Mouse (Mus musculus): Measurements from ENCODE around the gene Malrd1.
"Not testable (repeated sequence)": the region's sequence is repeated elsewhere in the genome, so short reads cannot be mapped to it uniquely, and the experiment has no call there.

The Malrd1 gene

DNA sequence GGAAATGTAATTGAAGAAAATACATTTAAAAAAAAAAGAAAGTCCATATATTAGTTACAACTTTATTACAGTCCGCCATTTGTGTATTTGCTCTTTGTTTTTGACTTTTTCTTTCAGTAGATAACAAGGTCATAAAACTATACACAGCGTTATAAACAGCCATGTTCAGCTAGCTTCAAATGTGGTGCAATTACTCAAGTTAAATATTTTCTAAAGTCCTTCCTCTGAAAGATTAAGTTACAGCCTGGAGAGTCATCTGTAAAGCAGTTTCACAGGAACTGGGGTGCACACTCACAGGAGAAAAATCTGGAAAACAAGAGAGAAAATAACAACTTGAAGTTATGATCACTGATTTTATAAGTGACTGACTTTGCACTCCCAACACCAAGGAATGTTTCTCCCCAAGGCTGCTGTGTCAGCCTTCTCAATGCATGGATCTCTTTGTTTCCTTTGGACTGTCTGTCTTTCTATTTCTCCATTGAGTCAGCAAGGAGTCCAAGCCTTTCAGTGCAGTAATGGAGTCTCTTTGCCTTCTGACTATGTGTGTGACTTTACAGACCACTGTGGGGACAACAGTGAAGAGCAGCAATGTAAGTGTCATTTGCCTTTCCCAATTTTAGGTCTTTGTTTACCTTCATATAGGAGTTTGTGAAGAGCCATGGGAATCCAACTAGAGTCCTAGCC, at the start of gene Malrd1:
TSS of gene Malrd1 (plus strand) at position 239 of the 684 bp plus-strand sequence.
- DNase-seq = no peak

DNA sequence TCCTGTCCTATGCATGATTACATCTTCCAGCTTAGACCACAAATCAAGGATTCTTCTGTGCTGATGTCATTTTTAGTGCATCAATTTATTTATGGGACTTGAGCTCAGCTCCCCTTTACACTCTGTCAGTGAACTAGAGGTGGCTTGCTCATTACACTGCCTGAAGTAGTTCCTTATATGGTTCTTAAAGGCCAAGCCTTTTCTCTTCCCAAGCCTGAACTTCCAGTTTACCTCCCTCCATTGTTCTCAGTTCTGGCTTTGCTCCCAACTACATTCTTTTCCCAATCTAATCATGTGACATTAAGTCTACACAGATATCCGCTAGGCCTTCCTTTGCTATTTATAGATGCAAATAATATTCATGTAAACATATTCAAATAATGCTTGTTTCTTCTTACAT, 12.4 kb downstream of the Malrd1 start:
- DNase-seq = no peak

DNA sequence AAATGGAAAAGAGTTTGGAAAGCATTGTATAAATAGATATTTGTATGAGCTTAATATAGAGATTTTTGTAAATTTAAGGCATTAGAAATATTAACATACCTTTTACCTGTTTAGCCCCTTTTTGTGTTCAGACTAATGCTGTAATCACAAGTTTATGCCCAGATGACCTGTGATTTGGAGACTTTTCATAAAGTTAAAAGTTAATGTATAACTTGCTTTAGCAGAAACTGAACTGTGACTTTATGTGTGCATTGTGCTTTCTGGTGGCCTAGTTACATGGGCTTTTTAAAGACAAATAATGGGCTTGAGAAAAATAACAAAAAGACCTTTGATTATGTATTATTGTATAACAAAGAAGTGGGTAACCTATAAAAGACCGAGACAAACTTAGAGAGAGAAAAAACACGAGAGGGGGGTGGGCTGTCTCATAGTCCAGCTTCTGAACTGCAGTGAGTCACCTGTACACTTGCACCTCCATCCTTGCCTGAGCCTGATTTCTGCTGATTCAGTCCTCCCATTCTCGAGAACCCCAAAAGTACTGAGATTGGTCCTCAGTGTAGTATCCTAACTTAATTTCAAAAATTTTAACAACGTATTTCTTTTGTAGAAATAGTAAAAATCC, 87.2 kb downstream of the Malrd1 start:
- no peak for DNase-seq

DNA sequence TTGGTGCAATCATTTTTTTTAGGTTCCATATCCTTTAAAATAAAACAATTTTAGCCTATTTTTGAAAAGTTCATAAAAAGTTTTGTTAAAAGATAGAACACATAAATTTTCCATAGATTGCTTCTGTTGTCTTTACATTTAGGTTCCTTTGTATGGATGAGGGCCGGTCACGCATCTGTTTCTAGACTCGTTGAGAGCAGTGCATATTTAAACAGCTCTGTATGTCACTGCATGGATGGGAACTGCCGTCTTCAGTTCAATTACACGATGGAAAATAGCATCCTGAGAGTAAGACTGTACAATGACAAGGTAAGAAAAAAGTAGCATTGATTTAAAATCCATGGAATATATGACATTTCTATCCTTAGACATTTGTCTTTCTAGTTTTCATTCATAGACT, 87.7 kb downstream of the Malrd1 start:
- DNase-seq = no peak

DNA sequence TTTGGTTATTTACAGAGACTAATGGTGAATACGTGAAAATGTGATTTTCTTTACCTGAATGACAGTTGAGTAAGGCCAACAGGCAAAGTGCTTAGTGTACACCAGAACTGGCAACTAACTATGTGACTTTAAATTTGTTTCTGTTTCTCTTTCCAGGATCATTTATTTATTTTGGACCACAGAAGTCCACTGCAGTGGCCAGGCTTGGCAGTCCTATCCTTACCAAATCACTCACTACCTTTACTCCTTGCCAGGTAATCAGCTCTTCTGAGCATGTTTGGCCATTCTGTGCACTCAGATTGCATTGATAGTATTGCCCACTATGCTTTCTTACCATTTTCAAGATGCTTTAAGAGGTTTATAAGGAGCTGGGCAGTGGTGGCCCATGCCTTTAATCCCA, 109.5 kb downstream of the Malrd1 start:
- DNase-seq = no peak

DNA sequence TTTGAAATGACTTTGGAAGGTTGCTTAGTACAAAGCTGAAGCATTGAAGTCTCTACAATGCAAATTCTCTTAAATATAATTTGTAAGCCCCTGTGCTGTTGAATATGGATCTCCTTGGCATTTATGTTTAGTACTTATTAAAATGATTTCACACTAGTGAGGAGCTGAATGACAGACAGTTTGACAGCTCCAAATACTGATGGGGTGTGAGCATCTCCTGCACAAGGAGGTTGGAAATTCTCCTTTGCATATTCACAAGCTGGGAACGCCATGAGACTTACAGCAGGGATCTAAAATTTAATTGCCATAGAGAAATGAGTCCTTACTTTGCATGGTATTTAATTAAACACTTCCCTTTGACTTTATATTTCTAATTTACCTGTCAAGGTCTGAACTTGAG, 117.6 kb downstream of the Malrd1 start:
- DNase-seq = no peak

DNA sequence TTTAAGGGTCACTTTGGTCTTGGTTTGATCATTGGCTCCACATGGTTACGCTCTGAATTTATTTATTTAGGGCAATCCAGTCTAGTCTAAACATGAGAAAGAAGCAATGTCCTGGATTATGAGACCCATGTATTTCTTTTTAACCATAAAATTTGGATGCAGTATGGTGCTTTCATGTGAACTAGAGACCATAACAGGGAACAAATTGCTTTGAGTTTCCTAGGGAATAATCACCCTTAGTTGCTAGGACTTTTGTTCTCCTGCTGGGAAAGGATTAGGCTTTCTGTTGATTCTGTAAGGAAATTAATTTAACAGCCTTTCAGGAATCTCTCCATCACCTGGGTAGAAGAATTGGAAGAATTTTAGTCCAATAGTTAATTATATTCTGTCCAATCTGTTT, 130.1 kb downstream of the Malrd1 start:
- DNase-seq = no peak

DNA sequence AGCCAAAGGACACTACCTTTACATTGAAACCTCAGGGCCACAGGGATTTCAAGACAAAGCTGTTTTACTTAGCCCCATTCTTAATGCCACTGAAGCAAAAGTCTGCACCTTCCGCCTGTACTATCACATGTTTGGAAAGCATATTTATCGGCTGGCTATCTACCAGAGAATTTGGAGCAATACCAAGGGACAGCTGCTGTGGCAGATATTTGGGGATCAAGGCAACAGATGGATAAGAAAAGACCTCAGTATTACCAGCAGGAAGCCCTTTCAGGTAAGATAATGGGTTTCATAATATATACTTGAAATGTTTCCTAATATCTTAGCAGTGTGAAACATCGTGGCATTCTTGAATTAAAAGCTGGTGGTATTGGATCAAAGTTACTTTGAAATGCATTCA, 176.7 kb downstream of the Malrd1 start:
- no peak for DNase-seq

DNA sequence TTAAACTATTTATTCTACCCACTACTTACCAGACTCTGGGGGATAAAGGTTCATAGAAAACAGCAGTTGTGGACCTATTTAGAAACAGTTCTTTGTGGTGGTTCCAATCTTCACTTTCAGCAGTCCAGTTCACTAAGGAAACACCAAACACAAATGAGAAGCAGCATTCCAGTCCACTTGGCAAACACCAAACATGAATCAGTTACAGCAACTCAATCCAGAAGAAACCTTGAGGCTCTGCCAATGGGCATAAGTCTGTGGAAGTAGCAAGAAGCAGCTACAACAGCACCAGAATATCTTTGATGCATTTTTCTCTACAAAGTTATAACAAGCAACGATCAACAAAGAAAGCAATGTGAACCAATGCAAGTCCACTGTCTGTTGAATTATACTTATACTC, 214.7 kb downstream of the Malrd1 start:
- DNase-seq = no peak

DNA sequence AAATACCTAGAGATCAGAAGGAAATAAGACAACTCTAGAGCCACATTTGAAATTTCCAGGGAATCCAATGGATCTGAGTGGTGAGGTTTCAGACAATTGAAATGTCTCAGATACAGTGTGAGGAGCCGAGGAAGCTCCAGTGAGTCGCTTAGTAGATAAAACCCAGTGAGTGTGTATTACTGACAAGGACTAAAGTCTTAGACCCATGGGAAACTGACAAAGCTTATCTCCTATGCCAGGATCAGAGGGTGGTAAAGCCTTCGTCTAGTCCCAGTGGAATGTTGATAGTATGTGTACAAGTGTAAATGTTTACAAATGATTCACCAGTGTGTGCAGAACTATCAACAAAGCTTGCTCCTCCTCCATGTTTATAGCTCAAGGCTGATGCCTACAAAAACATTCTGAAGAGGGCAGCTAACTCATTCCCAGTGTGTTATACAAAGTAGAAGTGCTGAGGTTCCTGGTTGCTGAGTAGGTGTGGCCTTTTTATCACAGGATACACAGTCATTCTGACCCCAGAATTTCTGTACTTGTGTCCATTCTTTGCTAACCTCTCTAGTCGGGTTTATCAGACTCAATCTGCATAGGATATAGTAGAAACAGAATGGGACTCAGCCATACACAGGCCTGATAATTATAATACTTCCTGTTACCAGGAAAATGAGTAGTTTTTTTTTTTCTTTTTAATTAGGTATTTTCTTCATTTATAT, 218.9 kb downstream of the Malrd1 start:
- DNase-seq = no peak

DNA sequence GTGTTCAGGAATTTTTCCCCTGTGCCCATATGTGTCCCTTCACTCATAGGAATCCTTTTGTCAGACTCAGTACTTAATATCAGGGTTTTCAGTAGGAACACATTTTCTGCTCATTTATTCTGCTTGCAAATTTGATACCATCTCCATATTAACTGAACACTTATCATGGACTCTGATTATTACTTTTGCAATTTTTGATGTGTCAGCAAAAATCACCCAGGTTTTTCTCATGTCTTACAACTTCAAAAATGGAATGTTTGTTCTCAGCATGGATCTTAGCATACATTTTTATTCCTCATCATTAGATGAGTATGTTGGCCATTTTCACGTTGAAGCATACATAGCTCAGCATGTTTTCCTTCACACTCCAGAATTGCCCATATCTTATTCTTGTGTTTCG, 258.5 kb downstream of the Malrd1 start:
- no peak for DNase-seq

DNA sequence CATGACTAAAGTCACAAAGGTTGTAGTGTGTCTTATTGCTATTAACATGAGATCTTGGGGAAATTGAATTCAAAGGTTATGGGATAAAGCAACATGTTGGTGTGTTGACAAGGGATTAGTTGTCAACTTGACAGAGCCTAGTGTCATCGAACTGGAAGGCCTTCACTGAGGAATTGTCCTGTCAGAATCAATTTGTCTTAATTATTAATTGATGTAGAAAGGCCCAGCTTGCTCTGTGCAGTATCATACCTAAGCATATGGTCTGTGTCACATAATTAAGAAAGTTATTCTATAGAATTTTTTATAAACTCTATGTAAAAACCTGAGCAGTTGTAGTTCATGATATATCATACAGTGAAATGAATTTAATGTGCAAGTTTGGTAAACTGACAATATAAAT, 289.4 kb downstream of the Malrd1 start:
- no peak for DNase-seq

DNA sequence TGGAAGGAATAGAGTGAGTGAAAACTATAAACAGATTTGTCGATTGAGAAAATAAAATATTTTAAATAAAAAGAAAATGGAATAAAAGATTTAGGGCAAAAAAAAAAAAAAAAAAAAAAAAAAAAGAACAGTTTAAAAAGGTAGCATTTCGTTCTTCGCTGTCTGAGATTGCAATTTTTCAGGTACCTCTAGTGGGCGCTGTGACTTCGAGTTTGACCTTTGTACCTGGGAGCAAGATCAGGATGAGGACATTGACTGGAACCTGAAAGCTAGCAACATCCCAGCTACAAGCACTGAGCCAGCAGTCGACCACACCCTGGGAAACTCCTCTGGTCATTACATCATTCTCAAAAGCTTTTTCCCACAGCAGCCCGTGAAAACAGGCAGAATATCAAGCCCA, 343.1 kb downstream of the Malrd1 start:
- DNase-seq = no peak

DNA sequence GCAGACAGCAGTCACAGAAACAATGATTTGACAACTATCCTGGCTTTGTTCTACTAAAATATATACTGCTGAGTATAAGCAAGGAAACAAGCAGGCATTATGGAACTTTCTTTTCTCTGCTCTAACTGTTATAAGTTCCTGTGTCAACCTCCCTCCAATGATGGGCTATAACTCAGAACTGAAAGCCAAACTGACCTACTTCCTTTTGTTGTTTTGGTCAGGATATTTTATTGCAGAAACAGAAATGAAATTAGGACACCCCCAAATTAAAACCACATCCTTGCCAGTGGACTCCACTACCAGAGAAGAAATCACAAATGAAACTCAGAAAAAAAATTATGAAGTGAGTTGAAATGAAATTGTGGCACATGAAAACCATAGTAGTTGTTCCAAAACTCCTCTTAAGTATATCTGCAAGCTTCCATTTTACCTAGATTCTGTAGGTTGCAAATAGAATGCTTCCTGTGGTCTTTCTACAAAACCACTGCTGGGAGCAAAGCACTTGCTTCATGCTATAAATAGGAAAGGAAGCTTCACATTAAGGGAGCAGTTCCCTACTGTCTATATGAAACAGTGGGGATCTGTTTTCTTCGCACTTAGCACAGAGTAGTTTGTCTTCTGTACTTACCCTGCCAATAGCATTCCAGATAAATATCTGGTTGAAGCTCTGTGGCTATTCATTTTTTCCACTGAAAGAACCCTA, 367.3 kb downstream of the Malrd1 start:
- no peak for DNase-seq

DNA sequence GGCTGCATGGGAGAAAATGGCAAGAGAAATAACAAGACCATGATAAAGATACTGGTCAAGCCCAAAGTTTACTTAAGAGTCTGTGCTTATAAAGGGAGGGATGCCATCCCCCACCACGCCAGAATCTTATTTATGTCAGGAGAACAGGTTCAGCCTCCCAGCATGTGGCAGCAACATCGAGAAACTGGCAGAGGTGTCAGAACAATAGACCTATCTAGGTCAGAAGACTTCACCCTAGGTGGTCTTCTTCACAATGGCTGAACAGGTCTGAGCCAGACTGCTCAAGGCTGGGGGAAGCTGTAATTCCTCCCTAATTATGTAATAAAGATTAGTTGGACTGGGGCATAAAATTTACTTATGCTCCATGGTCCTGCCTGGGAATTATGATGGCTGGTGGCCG, 399.2 kb downstream of the Malrd1 start:
- DNase-seq = no peak

DNA sequence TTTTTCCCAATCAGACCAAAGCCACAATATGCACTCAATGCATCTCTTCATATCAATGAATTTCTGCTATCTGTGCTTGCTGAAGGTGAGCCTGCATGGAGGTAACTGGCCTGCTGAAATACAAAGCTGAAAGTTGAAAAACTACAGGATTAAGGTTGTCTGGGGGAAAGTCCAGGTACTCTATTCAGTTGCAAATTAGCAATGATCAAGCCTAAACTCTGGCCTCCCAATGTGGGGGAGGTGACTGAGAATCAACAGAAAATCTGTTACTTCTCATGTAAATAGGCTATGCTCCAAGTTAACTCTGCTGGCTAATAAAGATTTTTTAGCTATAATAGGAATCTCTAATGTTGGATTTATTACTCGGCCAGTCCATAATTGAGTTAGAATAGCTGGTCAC, 399.8 kb downstream of the Malrd1 start:
- DNase-seq = no peak

DNA sequence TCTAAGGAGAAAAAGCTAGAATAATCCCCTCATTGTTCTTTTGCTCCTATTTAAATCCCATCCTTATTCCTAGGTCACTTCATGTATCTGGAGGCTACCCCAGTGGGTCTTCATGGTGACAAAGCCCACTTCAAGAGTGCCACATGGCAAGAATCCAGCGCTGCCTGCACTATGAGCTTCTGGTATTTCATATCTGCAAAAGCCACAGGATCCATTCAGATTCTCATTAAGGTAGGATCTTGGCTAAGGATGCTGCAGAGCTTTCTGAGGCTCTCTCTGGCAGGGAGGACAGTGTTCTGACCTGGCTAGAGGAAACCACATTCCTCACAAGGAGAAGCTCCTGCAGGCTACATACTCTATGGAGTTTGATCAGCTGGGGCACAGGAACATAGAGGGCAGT, 405.2 kb downstream of the Malrd1 start:
- no peak for DNase-seq

DNA sequence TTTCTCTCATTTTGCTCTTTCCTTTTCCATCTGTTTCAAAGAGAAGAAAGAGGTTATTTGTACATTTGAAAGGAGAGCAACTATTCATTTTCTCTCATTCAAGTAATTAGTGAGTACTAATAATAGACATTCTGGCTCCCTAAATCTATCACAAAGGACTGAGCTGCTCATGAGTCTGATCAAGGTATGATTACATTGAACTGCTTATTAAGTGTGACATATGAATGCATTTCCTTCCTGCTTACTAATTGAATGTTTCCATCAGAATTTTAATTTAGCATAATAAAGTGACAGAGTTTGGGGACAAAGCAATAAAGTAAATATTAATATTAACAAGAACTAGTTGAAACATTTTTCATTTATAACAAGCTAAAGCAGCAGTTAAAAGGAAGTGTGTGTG, 405.6 kb downstream of the Malrd1 start:
- no peak for DNase-seq

DNA sequence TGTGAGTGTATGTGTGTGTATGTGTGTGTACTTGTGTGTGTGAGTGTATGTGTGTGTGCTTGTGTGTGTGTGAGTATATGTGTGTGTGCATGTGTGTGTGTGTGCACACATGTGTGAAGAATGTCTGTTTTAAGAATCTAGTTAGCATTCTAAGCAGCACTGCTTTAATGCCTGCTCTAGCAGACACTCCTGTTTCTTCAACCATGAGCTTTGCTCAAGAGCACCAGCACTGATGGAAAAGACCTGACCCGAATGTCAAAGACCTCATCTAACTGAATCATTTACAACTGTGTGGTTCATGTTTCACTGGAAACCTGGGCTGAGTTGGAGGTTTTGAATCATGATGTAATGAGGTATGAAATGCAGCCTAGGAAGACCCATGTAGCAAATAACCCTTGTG, 406.1 kb downstream of the Malrd1 start:
- no peak for DNase-seq

DNA sequence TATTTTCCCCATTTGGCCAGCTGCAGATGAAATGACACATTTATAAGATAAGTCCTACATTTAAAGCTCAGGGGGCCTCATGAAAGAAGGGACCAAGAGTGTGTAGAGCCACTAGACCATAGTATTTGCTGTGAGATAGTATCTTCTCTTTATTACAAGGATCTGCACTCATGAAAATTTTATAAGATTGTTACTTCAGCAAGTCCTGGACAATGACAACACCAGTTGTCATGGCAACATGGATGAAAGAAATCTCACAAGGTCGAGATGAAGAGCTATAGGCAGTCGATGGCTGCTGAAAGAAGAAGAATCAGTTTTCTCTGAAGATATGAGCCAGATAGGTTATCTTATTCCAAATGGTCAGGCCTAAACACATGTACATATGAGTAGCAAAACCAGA, 476.6 kb downstream of the Malrd1 start:
- DNase-seq = no peak

DNA sequence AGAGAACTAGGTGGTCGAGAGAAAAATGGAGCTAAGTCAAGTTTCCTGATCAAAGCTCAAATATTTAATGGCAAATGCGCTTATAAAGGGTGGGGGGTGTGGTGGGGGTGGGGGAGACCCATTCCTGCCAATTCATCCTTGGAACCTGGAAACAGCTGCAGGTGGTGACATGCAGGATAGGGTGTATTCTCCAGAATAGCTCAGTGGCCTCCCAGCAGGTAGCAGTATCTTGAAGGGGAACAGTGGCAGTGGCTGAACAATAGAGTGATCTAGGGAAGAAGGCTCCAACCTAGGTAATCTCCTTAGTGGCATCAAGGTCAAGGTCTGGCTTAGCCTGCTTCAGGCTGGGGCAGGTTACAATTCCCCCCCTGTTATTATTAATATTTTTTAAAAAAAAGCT, 490.8 kb downstream of the Malrd1 start:
- DNase-seq = not testable (repeated sequence)

DNA sequence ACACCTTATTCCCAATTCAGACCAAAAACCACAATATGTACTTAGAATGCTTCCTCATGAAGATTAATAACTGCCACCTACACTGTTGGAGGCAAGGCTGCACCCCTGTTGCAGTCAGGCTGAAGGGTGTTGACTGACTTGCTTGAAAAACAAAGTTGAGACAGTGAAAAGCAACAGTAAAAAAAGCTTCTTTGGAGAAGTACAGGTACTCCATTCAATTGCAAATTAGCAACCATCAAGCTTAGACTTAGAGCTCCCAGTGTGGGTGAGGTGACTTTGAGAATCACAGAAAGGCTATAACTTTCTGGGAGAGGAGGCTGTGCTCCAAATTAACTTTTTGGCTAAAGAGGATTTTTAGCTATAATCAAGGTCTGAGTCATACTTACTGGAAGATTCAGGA, 491.4 kb downstream of the Malrd1 start:
- not testable (repeated sequence) for DNase-seq

DNA sequence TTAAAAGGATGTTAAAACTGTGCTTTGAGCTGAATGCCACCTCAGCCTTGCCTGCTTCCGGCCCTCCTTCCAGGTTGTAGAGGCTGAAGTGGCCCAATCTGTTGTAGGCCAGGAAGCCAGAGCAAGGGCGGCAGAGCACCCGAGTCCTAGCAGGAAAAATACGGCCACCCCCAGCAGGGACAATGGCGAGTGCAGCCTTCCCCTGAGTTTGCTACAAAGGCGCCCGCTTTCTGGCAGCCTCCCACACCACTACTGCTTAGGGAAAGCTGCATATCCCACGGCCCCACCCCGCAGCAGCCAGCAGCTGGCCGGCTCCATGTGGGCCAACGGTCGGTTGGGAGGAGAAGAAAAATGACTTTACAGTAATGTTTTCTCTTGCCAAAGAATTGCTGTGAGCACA, 503.5 kb downstream of the Malrd1 start:
- no peak for DNase-seq

DNA sequence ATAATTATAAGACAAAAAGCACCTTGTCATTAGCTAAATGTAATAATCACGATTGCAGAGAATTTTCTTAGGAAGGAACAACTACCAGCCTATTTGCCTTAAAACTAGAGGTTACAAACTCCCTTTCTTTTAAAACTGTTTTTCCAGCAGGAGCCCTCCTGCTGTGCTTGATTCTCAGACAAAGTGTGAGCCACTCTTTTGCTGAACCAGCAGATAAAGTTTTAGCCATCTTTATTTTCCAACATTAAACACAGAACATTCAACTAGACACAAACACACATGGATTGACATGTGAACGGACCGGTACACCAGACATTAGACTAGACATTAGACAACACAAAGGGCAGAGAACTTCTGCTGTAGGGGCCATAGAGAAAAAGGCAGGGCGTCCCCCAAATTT, 505.3 kb downstream of the Malrd1 start:
- no peak for DNase-seq

Measured in kidney, postnatal 14 days (tissue).